Mouse (Mus musculus) liver, embryonic 14.5 days (tissue): Measurements from ENCODE around the gene Cfap299.

Source experiments
- CTCF ChIP-seq: IDR thresholded peaks from 2 replicates; pipeline ENCODE4 v1.5.1; 2016; ENCODE audit warnings: antibody characterized with exemption, low read depth, control low read depth
- EP300 ChIP-seq: IDR thresholded peaks from 2 replicates; pipeline ENCODE4 v1.6.1; 2016; ENCODE audit warnings: antibody characterized with exemption, low read depth

DNA sequence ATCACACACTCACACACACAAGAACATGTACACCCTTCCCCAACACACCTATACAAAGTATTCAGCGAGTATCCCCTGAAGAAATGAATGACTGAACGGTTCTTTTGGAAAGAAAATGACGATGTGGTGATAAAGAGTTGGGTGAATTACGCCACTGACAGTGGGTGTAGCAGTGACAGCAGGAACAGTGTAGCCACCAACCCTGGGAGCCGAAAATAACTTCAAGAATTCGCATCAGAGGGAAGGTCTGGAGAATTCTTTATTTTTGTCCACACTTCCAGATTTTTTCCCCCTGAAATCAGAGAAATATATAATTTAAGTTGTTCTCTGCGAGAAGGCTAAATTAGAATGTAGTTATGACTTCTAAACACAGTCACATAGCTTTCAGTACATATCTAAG lies 459.5 kb downstream of the Cfap299 start:
- TF ChIP-seq CTCF (no peak), EP300 (no peak)
